Mouse (Mus musculus) hindbrain, embryonic 10.5 days (tissue): ENCODE results near the gene Tcf12. TPM values are rescaled to one million over a fixed set of nuclear protein-coding genes. Genes with fewer than 3 reads are reported as not detected.

Experiments used
- DNase-seq: peaks from one replicate; pipeline ENCODE4 v3.0.0-alpha.2; 2017; ENCODE audit warnings: low spot score
- H3K27ac ChIP-seq: fragments of 300-500 bp; sonication (generic); 2 replicates; pipeline ENCODE4 v1.5.1; 2016; ENCODE audit warnings: mild to moderate bottlenecking, moderate library complexity
- H3K27me3 ChIP-seq: fragments of 300-500 bp; sonication (generic); 2 replicates; pipeline ENCODE4 v1.6.1; 2016; ENCODE audit warnings: mild to moderate bottlenecking; ENCODE audit not compliant: poor library complexity, insufficient read depth, severe bottlenecking
- H3K36me3 ChIP-seq: fragments of 300-500 bp; sonication (generic); 2 replicates; pipeline ENCODE4 v1.6.1; 2016; ENCODE audit warnings: mild to moderate bottlenecking, moderate library complexity
- H3K4me1 ChIP-seq: fragments of 300-500 bp; sonication (generic); replicated peaks from 2 replicates; pipeline ENCODE4 v1.6.1; 2016; ENCODE audit warnings: mild to moderate bottlenecking
- H3K4me3 ChIP-seq: fragments of 300-500 bp; sonication (generic); 2 replicates; pipeline ENCODE4 v1.5.1; 2016; ENCODE audit warnings: mild to moderate bottlenecking, moderate library complexity
- H3K9me3 ChIP-seq: fragments of 300-500 bp; sonication (generic); 2 replicates; pipeline ENCODE4 v1.6.1; 2016; ENCODE audit warnings: mild to moderate bottlenecking, moderate library complexity
- WGBS: fragments of 180-500 bp; shearing (Covaris S2); methylation state at CpG from one replicate; pipeline ENCODE4 v1.1.7; 2016; 5-methylcytosine and 5-hydroxymethylcytosine counted together
- polyA plus RNA-seq: library from polyadenylated mRNA; unstranded; fragments of >200 nt; fragmentation: Nextera tagmentation; extraction: Ambion mirVana; gene quantifications from 2 replicates; pipeline ENCODE4 v1.2.1, GENCODE M21; 2016

Gene Tcf12
- polyA plus RNA-seq, 1 experiment from 2014 or later, result 144 TPM

DNA sequence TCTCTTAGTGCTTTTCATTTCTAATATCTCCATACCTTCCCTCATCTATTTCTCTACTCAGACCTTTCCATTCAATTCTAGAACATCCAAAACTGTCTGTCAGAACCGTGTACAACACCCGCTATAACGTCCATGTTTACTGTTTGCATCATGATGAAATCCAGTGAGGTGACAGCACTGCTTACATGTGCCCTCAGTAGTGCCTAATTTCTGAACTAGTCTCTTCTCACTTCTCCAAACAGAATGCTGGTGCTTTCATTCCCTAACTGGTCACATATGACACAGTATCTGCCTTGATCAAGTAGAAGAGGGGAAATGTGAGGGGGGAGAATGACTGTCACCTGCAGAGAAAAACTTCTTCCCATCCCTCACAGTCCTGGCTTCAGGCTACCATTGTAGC is 58.5 kb downstream of the Tcf12 start:
- Histone ChIP-seq H3K27me3 (no peaks in the 10 kb centered on the region), H3K27ac (no peak overlapping the region), H3K4me3 (no peak overlapping the region), H3K9me3 (no peaks in the 10 kb centered on the region), H3K4me1 (no peaks in the 10 kb centered on the region), H3K36me3 (no peaks in the 10 kb centered on the region; the same call in 1 of the 2 replicates)
- WGBS, result 91% methylated on average over 3 of the region's 3 CpGs
- no peak for DNase-seq

DNA sequence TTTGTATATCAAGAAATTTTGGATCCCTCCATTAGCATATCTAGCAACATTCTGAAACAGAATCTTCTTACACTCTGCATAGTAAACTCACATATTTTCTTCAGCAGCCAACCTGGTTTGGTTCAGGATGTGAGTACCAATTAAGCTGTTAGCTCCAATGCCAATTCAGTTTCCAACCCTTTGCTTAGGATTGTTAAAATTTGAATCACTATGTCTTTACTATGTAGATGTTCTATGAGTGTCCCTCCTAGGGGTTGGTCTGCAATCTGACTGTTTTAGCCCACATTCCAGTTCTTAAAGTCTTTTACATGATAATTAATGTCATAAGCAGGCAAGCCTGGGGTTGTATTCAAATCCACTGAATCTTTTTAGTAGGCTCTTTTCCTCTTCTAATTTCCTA is 71.5 kb downstream of the Tcf12 start:
- Histone ChIP-seq H3K27me3 (no peaks in the 10 kb centered on the region), H3K36me3 (no peaks in the 10 kb centered on the region), H3K4me1 (peaks cover 22% of the 10 kb centered on the region), H3K4me3 (no peak overlapping the region), H3K27ac (no peak overlapping the region), H3K9me3 (no peaks in the 10 kb centered on the region)
- DNase-seq, result no peak

DNA sequence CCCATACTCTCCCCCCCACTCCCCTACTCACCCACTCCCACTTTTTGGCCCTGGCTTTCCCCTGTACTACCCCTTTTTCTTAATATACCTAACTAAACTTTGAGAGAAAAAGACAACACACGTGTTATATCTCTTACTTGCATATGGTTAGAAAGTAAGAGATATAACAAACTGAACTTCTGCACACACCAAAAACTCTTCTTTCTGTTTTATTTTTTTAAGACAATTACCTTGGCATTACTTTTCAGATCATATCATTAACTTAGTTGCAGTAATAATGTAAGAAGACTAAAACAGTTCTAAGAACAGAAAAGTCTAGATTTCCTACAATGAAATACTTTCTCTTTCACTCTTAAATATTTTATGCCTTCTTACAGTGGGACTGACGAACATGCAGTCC is 72.3 kb downstream of the Tcf12 start:
- 90% methylated on average over 2 of the region's 2 CpGs for WGBS
- Histone ChIP-seq H3K27me3 (no peaks in the 10 kb centered on the region), H3K4me3 (no peak overlapping the region), H3K36me3 (no peaks in the 10 kb centered on the region), H3K4me1 (peaks cover 22% of the 10 kb centered on the region), H3K9me3 (no peaks in the 10 kb centered on the region), H3K27ac (no peak overlapping the region)
- DNase-seq, result no peak

DNA sequence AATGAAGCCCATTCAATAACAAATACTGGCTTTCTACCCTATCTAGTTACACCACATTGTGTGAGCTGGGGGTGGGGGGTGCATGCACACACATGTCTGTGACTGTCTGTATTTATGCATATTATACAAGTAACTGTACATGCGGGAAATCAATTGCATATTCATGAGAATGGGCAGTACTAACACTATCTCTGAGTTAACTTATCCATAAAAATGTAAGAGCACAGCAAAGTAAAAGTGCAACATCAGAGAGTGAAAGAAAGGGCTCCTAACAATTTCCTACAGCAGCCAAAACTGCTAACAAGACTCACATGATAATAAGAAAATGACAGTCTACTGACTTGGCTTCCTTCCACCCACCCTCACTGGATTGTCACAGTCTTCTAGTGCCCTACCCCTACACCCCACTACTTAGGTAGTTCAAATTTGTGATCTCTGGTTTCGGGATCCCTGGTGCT is 74.6 kb downstream of the Tcf12 start:
- 83% methylated on average over 2 of the region's 2 CpGs for WGBS
- Histone ChIP-seq H3K27me3 (no peaks in the 10 kb centered on the region), H3K9me3 (no peaks in the 10 kb centered on the region), H3K27ac (no peak overlapping the region), H3K4me1 (peaks cover 22% of the 10 kb centered on the region), H3K36me3 (no peaks in the 10 kb centered on the region), H3K4me3 (no peak overlapping the region)
- DNase-seq, result no peak

DNA sequence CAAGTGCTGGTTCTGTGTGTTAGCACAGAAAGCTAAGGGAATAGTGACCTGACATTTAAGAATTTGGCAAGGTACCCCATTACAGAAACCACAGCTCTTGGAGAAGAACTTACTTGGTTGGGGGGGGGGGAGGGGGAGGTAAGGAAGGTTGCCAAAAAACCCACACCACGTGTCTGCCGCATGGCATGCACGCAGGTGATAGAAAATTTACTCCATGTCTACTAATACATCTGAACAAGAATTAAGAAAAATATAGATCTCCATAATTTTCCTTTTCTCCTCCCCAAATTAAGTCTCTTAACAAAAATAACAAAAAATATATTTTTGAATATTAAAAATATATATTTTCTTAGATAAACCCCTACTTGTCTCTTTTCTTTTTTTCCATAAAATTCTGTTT is 75.4 kb downstream of the Tcf12 start:
- Histone ChIP-seq H3K27me3 (no peaks in the 10 kb centered on the region), H3K4me3 (no peak overlapping the region), H3K4me1 (peaks cover 22% of the 10 kb centered on the region), H3K9me3 (no peaks in the 10 kb centered on the region), H3K27ac (no peak overlapping the region), H3K36me3 (no peaks in the 10 kb centered on the region)
- no peak for DNase-seq
- WGBS, result 99% methylated on average over 3 of the region's 3 CpGs

DNA sequence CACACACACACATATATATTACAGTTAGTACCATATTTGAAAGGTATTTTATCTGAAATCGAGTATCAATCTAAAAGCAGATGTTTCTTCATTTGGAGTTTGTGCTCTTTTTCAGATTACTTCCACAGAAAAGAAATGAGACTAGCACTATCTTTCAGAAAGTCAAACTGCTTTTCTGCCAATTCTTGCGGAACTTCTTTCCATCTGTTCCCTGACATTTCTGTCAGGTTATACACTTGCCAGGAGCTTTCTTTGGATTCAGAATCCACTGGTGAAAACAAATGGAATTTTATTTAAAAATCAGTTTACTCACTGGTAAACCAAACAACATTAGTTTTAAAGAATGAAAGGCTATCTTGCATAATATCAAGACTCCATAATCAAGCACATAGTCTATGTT is 78.4 kb downstream of the Tcf12 start:
- WGBS, result 95% methylated on average over 2 of the region's 2 CpGs
- H3K27ac ChIP-seq, result no peak overlapping the region
- H3K4me3 ChIP-seq, result no peak overlapping the region
- no peaks in the 10 kb centered on the region for H3K9me3 ChIP-seq
- peaks cover 13% of the 10 kb centered on the region; the same call in 1 of the 2 replicates for H3K4me1 ChIP-seq
- DNase-seq, result no peak
- H3K36me3 ChIP-seq, result no peaks in the 10 kb centered on the region
- H3K27me3 ChIP-seq, result no peaks in the 10 kb centered on the region

DNA sequence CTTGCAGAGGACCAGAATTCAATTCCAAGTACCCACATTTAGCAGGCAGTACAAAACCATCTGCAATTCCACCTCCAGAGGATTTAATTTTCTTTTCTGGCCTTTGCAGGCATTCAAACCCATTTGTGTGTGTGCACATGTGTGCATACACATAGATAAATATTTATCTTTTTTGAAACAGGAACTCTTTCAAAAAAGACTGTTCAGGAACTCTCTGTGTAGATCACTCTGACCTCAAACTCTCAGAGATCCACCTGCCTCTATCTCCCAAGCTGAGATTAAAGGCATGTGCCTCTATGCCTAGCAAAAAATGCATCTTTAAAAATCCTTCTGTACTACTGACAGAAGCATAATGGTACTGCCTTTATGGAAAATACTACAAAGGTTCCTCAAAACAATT is 81.4 kb downstream of the Tcf12 start:
- no peak overlapping the region for H3K4me3 ChIP-seq
- H3K4me1 ChIP-seq, result no peaks in the 10 kb centered on the region
- H3K9me3 ChIP-seq, result no peaks in the 10 kb centered on the region
- no peaks in the 10 kb centered on the region for H3K27me3 ChIP-seq
- DNase-seq, result no peak
- no peak overlapping the region for H3K27ac ChIP-seq
- no peaks in the 10 kb centered on the region for H3K36me3 ChIP-seq

DNA sequence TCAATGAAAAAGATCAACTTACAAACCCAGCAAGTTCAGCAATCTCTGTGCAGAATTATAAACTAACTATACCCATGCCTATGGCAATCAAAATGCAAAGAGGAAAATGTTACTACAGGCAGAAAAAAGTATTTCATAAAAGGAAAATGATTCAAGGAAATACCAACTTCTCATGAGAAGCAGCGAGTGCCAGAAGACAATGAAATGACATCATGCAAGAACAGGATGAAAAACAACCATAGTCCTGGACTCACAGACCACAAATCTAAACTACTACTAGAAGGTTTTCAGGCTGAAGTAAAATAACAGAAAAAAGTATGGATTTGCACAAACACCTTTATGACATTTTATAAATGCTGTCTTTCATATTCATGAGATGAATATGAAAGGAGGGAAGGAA is 82.1 kb downstream of the Tcf12 start:
- no peaks in the 10 kb centered on the region for H3K4me1 ChIP-seq
- no peaks in the 10 kb centered on the region for H3K27me3 ChIP-seq
- WGBS, result 87% methylated on average over 1 of the region's 1 CpGs
- H3K27ac ChIP-seq, result no peak overlapping the region
- H3K9me3 ChIP-seq, result no peaks in the 10 kb centered on the region
- no peak for DNase-seq
- H3K4me3 ChIP-seq, result no peak overlapping the region
- no peaks in the 10 kb centered on the region for H3K36me3 ChIP-seq

DNA sequence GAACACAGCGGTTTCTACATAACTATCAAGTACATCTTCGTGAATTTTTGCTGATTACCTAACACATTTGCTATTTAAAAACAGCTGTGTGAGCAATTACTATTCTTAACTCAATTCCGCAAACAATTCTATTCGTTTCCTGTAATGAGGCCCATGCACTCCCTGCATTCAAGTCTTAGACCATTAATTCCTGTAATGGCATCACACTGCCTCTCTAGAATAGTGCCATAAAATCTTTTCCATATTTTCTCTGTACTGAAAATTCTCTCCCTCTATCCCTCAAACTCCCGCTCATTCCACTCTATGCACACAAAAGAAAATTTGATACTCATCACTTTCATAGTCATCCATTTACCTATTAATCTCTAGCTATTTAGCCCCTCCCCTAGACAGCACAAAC is 88.4 kb downstream of the Tcf12 start:
- no peaks in the 10 kb centered on the region for H3K36me3 ChIP-seq
- no peaks in the 10 kb centered on the region for H3K9me3 ChIP-seq
- H3K27me3 ChIP-seq, result no peaks in the 10 kb centered on the region
- H3K4me1 ChIP-seq, result no peaks in the 10 kb centered on the region
- no peak overlapping the region for H3K27ac ChIP-seq
- H3K4me3 ChIP-seq, result no peak overlapping the region
- no peak for DNase-seq
- WGBS, result 91% methylated on average over 5 of the region's 5 CpGs

DNA sequence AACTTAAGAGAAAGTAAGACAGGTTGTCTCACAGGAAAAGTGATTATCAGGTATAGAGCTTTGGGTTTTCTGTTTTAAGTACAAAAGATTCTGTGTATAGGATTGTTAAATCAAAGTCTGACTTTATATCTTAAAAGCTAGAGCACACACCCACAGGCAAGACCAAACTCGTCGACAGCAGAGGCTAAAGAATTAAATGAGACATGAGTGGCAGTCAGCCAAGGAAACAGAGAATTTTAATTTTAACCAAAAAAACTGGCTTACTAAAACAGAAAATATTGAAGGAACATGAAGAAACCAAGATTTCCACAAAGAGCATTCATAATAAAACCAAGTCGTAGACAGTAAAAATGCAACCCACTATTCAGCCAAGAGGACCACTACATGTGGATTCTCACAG is 90.2 kb downstream of the Tcf12 start:
- H3K27ac ChIP-seq, result no peak overlapping the region
- no peaks in the 10 kb centered on the region for H3K36me3 ChIP-seq
- DNase-seq, result no peak
- no peaks in the 10 kb centered on the region for H3K9me3 ChIP-seq
- H3K4me3 ChIP-seq, result no peak overlapping the region
- 89% methylated on average over 3 of the region's 3 CpGs for WGBS
- no peaks in the 10 kb centered on the region for H3K27me3 ChIP-seq
- no peaks in the 10 kb centered on the region for H3K4me1 ChIP-seq

DNA sequence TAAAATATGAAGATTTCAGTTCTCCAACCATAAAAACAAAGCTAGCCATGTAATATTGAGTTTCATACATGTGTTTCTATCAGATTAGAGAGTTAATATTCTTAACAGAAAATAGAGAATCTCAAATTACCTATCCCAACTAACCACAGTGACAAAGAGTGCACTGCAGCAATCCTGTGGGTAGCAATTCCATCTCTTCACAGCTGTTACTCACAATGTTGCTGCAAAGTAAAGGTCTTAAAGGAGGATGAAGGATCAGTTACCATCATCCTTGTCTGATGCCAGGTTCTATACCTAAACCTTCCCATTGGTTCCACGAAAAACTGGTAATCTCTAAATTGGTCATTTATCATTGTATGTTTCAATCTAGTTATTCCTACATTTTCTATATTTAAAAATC is 95.7 kb downstream of the Tcf12 start:
- Histone ChIP-seq H3K27ac (no peak overlapping the region), H3K4me3 (no peak overlapping the region), H3K36me3 (peaks cover 6% of the 10 kb centered on the region; the same call in 1 of the 2 replicates), H3K9me3 (no peaks in the 10 kb centered on the region), H3K27me3 (no peaks in the 10 kb centered on the region), H3K4me1 (0 out of 2 replicates have a peak, but pooled peaks cover 4% of the 10 kb centered on the region)
- DNase-seq, result no peak
- WGBS, result 98% methylated on average over 1 of the region's 1 CpGs

DNA sequence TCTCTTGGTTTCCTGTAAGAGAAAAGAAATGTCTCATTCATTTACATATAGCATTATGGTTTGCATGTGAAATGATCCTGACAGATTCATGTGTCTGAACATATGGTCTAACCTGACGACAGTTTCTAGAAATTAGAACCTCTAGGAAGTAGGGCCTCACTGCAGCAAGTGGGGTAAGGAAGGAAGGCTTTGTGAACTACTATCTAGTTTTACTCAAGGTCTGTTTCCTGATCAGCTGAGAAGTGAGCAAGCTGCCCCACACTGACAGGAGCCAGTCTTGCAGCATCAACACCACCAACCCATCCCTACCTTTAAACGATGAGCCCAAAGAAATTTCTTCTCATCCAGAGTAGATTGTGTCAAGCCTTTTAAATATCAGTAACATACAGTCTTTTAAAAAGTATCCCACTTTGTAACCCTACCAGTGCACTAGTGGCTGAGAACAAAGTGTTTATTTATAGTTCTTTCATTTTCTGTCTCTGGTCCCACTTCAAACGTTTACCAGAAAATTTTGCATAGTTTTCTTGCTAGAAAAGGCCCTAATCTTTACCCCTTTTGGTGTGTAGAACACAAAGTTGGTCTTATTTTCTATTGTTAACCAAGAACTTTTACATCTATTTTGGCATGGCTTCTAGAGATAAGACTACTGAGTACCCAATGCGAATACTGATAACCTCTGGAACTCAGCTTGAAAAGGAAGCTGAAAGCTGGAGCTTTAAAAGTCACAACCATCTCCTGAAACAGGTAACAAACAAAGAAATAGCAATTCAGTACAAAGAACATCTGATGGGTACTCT is 96.9 kb downstream of the Tcf12 start:
- WGBS, result 85% methylated on average over 4 of the region's 4 CpGs
- H3K4me1 ChIP-seq, result 0 out of 2 replicates have a peak, but pooled peaks cover 4% of the 10 kb centered on the region
- no peak overlapping the region for H3K27ac ChIP-seq
- no peaks in the 10 kb centered on the region for H3K9me3 ChIP-seq
- no peaks in the 10 kb centered on the region for H3K27me3 ChIP-seq
- H3K4me3 ChIP-seq, result no peak overlapping the region
- peaks cover 6% of the 10 kb centered on the region; the same call in 1 of the 2 replicates for H3K36me3 ChIP-seq
- DNase-seq, result no peak

DNA sequence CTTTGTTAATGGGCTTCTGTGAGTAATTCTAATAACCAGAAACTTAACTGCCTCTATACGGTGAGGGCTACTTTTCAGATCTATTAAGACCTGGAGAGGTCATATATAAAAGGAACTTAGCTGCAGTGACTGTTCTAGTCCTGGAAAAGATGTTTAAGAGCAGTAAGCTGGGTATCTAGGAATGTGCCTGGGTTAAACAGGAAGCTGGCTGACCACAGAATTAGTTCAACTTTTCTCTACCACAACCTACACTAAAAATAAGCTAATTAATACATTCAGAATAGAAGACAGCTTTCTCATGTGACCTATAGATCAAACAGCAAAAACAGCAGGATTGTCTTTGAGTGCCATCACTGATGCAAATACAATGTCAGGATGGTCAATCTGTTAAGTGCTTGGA is 98.1 kb downstream of the Tcf12 start:
- H3K4me3 ChIP-seq, result no peak overlapping the region
- WGBS, result 95% methylated on average over 1 of the region's 1 CpGs
- H3K4me1 ChIP-seq, result 0 out of 2 replicates have a peak, but pooled peaks cover 4% of the 10 kb centered on the region
- DNase-seq, result no peak
- H3K36me3 ChIP-seq, result peaks cover 6% of the 10 kb centered on the region; the same call in 1 of the 2 replicates
- no peak overlapping the region for H3K27ac ChIP-seq
- H3K9me3 ChIP-seq, result no peaks in the 10 kb centered on the region
- H3K27me3 ChIP-seq, result no peaks in the 10 kb centered on the region
